Mouse (Mus musculus) liver, adult 2 months (tissue): Measurements from ENCODE around the gene Syne3. TPM values are rescaled to one million over a fixed set of nuclear protein-coding genes. Genes with fewer than 3 reads are reported as not detected.

ENCODE experiments used
- DNase-seq: peaks from one replicate; pipeline ENCODE4 v3.0.0-alpha.2; 2011; ENCODE audit warnings: low read depth, low spot score; ENCODE audit errors: extremely low read depth
- H3K27ac ChIP-seq: fragments of 200-500 bp; replicated peaks from 2 replicates; pipeline ENCODE4 v1.5.1; 2012; ENCODE audit warnings: low read depth, mild to moderate bottlenecking, control low read depth, inconsistent platforms, low read length; ENCODE audit not compliant: insufficient read depth
- H3K27me3 ChIP-seq: fragments of 200-500 bp; 2 replicates; pipeline ENCODE4 v1.6.1; 2012; ENCODE audit warnings: mild to moderate bottlenecking, moderate library complexity, low read length, inconsistent platforms; ENCODE audit not compliant: control insufficient read depth, insufficient read depth
- H3K36me3 ChIP-seq: fragments of 200-500 bp; 2 replicates; pipeline ENCODE4 v1.6.1; 2012; ENCODE audit warnings: low read length, inconsistent platforms; ENCODE audit not compliant: control insufficient read depth, insufficient read depth
- H3K4me1 ChIP-seq: fragments of 200-500 bp; 2 replicates; pipeline ENCODE4 v1.6.1; 2011; ENCODE audit warnings: low read length; ENCODE audit not compliant: control insufficient read depth, insufficient read depth
- H3K4me3 ChIP-seq: fragments of 200-500 bp; 2 replicates; pipeline ENCODE4 v1.5.1; 2011; ENCODE audit warnings: low read depth, mild to moderate bottlenecking, control low read depth, low read length, moderate library complexity; ENCODE audit not compliant: insufficient read depth
- H3K79me2 ChIP-seq: fragments of 200-500 bp; 2 replicates; pipeline ENCODE4 v1.6.1; 2012; ENCODE audit warnings: inconsistent platforms, mild to moderate bottlenecking, low read length, moderate library complexity; ENCODE audit not compliant: control insufficient read depth, insufficient read depth
- H3K9ac ChIP-seq: fragments of 200-500 bp; 2 replicates; pipeline ENCODE4 v1.6.1; 2012; ENCODE audit warnings: low read depth, mild to moderate bottlenecking, control low read depth, inconsistent platforms, low read length
- CTCF ChIP-seq: fragments of 200-500 bp; IDR thresholded peaks from 2 replicates; pipeline ENCODE4 v1.5.1; 2011; ENCODE audit warnings: low read depth, low read length, control low read depth
- POLR2A ChIP-seq: fragments of 200-500 bp; IDR thresholded peaks from 2 replicates; pipeline ENCODE4 v1.6.1; 2011; ENCODE audit warnings: low read length, control low read depth; ENCODE audit not compliant: insufficient read depth; ENCODE audit errors: extremely low read depth
- WGBS: fragments of 180-500 bp; shearing (Covaris S2); methylation state at CpG from one replicate; pipeline ENCODE4 v1.1.7; 2018; 5-methylcytosine and 5-hydroxymethylcytosine counted together
- polyA plus RNA-seq: library from polyadenylated mRNA; depleted of rRNA; stranded (reverse); fragments of >200 nt; gene quantifications from 2 replicates; pipeline ENCODE4 v1.2.3, GENCODE M21; 2012
- total RNA-seq: library from RNA; depleted of rRNA; stranded (reverse); fragments of >200 nt; gene quantifications from 2 replicates; pipeline ENCODE4 v1.2.3, GENCODE M21; 2014

Syne3 gene
- total and polyA plus RNA-seq, 2 experiments: 1.6 to 3.8 TPM

- no peak overlapping the region for H3K9ac ChIP-seq
- no peak for DNase-seq
- no peaks in the 10 kb centered on the region for H3K36me3 ChIP-seq
- no peaks in the 10 kb centered on the region for H3K4me1 ChIP-seq
- no peak for TF ChIP-seq CTCF
- no peak for TF ChIP-seq POLR2A
- 85% methylated on average over 3 of the region's 3 CpGs for WGBS
- H3K27ac ChIP-seq: no peak overlapping the region
- H3K79me2 ChIP-seq: no peaks in the 10 kb centered on the region
- no peak overlapping the region for H3K4me3 ChIP-seq
- no peaks in the 10 kb centered on the region for H3K27me3 ChIP-seq
Measured at GRCm38 (mm10) chr12:104912990-104913389, 96.6 kb downstream of the Syne3 start.

GRCm38 (mm10) chr12:104912281-104912933 is 97.2 kb downstream of the Syne3 start:
- 67% methylated on average over 10 of the region's 10 CpGs for WGBS
- Histone ChIP-seq H3K79me2 (no peaks in the 10 kb centered on the region), H3K27ac (no peak overlapping the region), H3K4me3 (no peak overlapping the region), H3K9ac (no peak overlapping the region), H3K27me3 (no peaks in the 10 kb centered on the region), H3K4me1 (no peaks in the 10 kb centered on the region), H3K36me3 (no peaks in the 10 kb centered on the region)
- TF ChIP-seq POLR2A (no peak), CTCF (no peak)
- DNase-seq: no peak

GRCm38 (mm10) chr12:104909750-104910149 is 99.9 kb downstream of the Syne3 start:
- Histone ChIP-seq H3K36me3 (no peaks in the 10 kb centered on the region), H3K79me2 (no peaks in the 10 kb centered on the region), H3K27me3 (no peaks in the 10 kb centered on the region), H3K4me3 (no peak overlapping the region), H3K9ac (no peak overlapping the region), H3K27ac (no peak overlapping the region), H3K4me1 (no peaks in the 10 kb centered on the region)
- DNase-seq: no peak
- 91% methylated on average over 4 of the region's 4 CpGs for WGBS
- TF ChIP-seq CTCF: no peak
- TF ChIP-seq POLR2A: no peak

GRCm38 (mm10) chr12:104908986-104909385 is 100.6 kb downstream of the Syne3 start:
- Histone ChIP-seq H3K27ac (no peak overlapping the region), H3K27me3 (no peaks in the 10 kb centered on the region), H3K36me3 (no peaks in the 10 kb centered on the region), H3K9ac (no peak overlapping the region), H3K4me1 (no peaks in the 10 kb centered on the region), H3K4me3 (no peak overlapping the region), H3K79me2 (no peaks in the 10 kb centered on the region)
- TF ChIP-seq POLR2A (no peak), CTCF (no peak)
- 85% methylated on average over 5 of the region's 5 CpGs for WGBS
- DNase-seq: no peak

GRCm38 (mm10) chr12:104908024-104908781 is 101.4 kb downstream of the Syne3 start:
- H3K4me1 ChIP-seq: no peaks in the 10 kb centered on the region
- H3K79me2 ChIP-seq: no peaks in the 10 kb centered on the region
- TF ChIP-seq POLR2A (no peak), CTCF (no peak)
- DNase-seq: no peak
- no peak overlapping the region for H3K9ac ChIP-seq
- no peak overlapping the region for H3K4me3 ChIP-seq
- 50% methylated on average over 15 of the region's 15 CpGs for WGBS
- H3K27me3 ChIP-seq: no peaks in the 10 kb centered on the region
- no peak overlapping the region for H3K27ac ChIP-seq
- H3K36me3 ChIP-seq: no peaks in the 10 kb centered on the region

GRCm38 (mm10) chr12:104907133-104907532 is 102.5 kb downstream of the Syne3 start:
- WGBS: 98% methylated on average over 2 of the region's 2 CpGs
- Histone ChIP-seq H3K27ac (no peak overlapping the region), H3K9ac (no peak overlapping the region), H3K4me1 (no peaks in the 10 kb centered on the region), H3K27me3 (no peaks in the 10 kb centered on the region), H3K79me2 (no peaks in the 10 kb centered on the region), H3K36me3 (no peaks in the 10 kb centered on the region), H3K4me3 (no peak overlapping the region)
- no peak for DNase-seq
- TF ChIP-seq POLR2A (no peak), CTCF (no peak)
